Mouse (Mus musculus) erythroblast, embryonic 14.5 days (primary cell): ENCODE results near the gene Tenm4. TPM values are rescaled to one million over a fixed set of nuclear protein-coding genes. Genes with fewer than 3 reads are reported as not detected.

Source experiments
- H3K27me3 ChIP-seq: 2 replicates; pipeline ENCODE4 v1.6.1; 2012; ENCODE audit warnings: inconsistent platforms; ENCODE audit not compliant: control insufficient read depth
- H3K36me3 ChIP-seq: 2 replicates; pipeline ENCODE4 v1.6.1; 2012; ENCODE audit warnings: mild to moderate bottlenecking, inconsistent platforms; ENCODE audit not compliant: control insufficient read depth
- H3K4me1 ChIP-seq: 2 replicates; pipeline ENCODE4 v1.6.1; 2012; ENCODE audit warnings: inconsistent platforms; ENCODE audit not compliant: control insufficient read depth
- H3K4me3 ChIP-seq: replicated peaks from 2 replicates; pipeline ENCODE3; 2012; ENCODE audit warnings: moderate library complexity, mild to moderate bottlenecking, inconsistent platforms
- H3K9me3 ChIP-seq: 2 replicates; pipeline ENCODE4 v1.6.1; 2012; ENCODE audit warnings: low read length, inconsistent platforms, mixed read lengths; ENCODE audit not compliant: control insufficient read depth
- GATA1 ChIP-seq: IDR thresholded peaks from 2 replicates; pipeline ENCODE4 v1.6.1; 2012; ENCODE audit warnings: low read length, inconsistent platforms, mixed read lengths
- TAL1 ChIP-seq: IDR thresholded peaks from 3 replicates; pipeline ENCODE4 v1.6.1; 2012; ENCODE audit warnings: low read length, inconsistent platforms, mixed read lengths
- polyA plus RNA-seq: library from polyadenylated mRNA; stranded (reverse); fragments of >175 nt; gene quantifications from 2 replicates; pipeline ENCODE4 v1.2.3, GENCODE M21; 2012

Tenm4 gene
- polyA plus RNA-seq, 1 experiment: not detected

DNA sequence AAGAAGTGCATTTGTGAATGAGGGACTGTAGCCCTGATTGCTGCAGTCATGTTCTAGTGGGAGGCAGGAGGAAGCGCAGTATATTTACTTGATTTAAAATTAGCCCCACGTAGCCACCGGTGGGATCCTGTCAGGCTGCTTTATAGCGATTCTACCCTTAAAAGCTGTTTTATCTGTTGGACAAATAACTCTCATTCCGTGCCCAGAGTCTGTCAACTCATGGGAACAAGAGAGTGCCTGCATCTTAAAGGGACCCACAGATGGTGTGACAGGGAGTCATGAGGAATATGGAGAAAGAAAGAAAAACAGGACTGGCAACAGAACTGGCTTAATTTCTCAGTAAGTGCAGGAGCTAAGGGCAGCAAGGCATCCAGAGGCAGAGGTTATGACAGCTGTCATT is 549.4 kb downstream of the Tenm4 start:
- TF ChIP-seq TAL1 (no peak), GATA1 (no peak)
- Histone ChIP-seq H3K4me3 (no peak overlapping the region), H3K36me3 (no peaks in the 10 kb centered on the region), H3K9me3 (no peaks in the 10 kb centered on the region), H3K27me3 (no peaks in the 10 kb centered on the region), H3K4me1 (no peaks in the 10 kb centered on the region)

DNA sequence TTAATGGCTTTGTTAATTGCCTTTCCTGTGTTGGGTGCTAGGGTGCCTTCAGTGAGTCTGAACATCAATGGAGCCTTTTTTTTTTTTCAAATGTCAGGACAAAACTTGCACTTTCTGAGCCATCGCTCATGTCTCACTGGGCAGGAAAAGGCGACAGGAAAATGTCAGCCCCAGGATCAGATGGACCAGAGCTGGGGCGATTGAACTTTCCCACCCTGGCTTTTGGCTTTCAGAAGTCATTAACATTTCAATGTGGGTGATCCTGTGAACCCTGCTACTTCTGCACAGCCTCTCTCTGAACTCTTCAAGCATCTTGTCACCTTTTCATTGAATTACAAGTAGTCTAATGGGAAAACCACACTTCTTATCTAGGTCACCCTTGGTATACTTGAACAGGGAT is 551.8 kb downstream of the Tenm4 start:
- TF ChIP-seq GATA1 (no peak), TAL1 (no peak)
- H3K4me3 ChIP-seq: no peak overlapping the region

DNA sequence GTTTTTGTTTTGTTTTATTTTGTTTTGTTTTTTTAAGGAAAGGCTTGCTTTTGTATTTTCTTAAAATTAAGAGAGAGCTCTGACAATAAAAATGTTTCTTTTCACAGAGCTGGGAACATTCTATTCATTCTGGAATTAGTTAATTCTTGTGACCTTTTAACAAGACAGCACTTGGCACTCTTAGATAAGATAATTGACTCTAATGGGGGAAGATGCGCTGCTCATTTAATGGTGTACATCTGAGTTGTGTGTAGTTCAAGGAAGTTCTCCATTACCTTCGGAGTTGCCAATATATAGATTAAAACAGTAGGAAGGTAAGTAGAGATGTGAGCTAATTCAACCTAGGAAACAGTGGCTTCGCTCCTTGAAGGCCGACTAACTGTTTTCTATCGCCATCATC is 554.6 kb downstream of the Tenm4 start:
- no peaks in the 10 kb centered on the region for H3K4me1 ChIP-seq
- TF ChIP-seq GATA1 (no peak), TAL1 (no peak)
- no peak overlapping the region for H3K4me3 ChIP-seq

More for the DNA sequence above, 551.8 kb downstream of the Tenm4 start:
- H3K27me3 ChIP-seq: no peaks in the 10 kb centered on the region
- H3K9me3 ChIP-seq: no peaks in the 10 kb centered on the region
- H3K4me1 ChIP-seq: no peaks in the 10 kb centered on the region
- H3K36me3 ChIP-seq: no peaks in the 10 kb centered on the region

DNA sequence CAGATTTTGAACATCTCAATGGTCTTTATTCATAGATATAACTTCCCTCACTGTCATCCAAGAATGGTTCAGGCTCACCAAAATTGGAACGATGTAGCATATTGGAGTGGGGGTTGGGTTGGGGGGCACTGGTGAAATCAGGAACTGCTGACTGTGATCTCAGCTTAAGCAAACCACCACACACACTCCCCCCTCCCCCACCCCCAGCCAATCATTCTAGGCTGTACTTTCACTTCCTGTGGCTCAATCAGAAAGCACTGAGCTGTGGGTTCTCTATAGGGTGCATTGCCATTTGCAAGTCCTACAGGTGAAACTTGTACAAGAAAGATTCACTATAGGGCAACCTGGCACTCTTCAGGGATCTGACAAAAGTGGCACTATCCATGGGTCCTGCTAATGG is 559.3 kb downstream of the Tenm4 start:
- TF ChIP-seq TAL1 (no peak), GATA1 (no peak)
- Histone ChIP-seq H3K36me3 (no peaks in the 10 kb centered on the region), H3K4me1 (no peaks in the 10 kb centered on the region), H3K27me3 (no peaks in the 10 kb centered on the region), H3K9me3 (no peaks in the 10 kb centered on the region), H3K4me3 (no peak overlapping the region)

More for the DNA sequence above, 554.6 kb downstream of the Tenm4 start:
- Histone ChIP-seq H3K27me3 (no peaks in the 10 kb centered on the region), H3K9me3 (no peaks in the 10 kb centered on the region), H3K36me3 (no peaks in the 10 kb centered on the region)

DNA sequence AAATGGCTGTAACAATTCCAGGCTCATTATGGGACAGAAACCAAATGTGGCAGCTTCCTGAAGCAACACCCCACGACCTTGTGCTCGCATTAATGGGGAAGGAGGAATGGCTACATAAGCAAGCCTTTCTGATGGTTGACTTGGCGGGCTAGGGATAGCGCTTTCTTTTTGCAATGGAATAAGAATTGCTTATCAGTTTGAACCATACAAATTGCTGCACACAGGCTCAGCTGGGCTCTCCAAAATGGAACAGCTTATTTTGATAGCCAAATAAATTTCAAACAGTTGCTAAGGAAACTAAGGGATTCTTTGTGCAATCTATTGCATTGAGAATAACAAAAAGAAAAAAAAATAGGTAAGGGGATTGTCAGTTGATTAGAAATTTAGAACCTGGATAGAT is 560.9 kb downstream of the Tenm4 start:
- H3K27me3 ChIP-seq: no peaks in the 10 kb centered on the region

DNA sequence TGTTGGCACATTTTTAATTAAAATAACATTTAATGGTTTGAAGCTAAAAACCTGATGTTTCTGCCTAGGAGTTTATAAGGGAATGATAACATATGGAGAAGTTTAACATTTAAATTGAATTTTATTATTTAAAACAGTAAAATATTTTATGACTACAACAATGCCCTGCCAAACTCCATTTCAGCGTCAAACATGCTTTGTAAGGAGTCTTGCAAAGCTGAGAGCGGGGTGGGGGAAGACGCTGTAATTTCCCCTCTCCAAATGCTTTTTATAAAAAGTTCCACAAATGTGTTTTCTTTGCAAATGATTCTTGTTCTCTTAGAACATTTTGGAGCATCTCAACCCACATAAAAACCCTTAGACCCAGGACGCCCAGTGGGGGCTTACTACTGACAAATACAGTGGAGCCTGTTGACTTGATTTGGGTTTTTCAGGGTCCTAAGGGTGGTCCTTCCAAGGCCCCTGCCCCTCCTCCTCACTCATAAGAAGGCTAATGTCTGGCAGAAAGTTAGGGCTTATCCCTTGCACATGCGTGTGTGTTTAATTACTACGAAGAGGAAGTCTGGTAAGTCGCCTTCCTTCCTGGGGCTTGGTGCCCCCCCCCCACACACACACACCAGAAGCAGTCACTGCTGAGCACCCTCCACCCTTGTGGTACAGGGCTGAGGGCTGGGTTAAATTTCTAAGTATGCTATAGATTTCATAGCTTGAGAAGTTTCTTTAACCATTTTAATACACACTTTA is 563.4 kb downstream of the Tenm4 start:
- no peaks in the 10 kb centered on the region for H3K36me3 ChIP-seq

More for the DNA sequence above, 560.9 kb downstream of the Tenm4 start:
- no peaks in the 10 kb centered on the region for H3K4me1 ChIP-seq
- H3K36me3 ChIP-seq: no peaks in the 10 kb centered on the region
- no peak overlapping the region for H3K4me3 ChIP-seq
- TF ChIP-seq TAL1 (no peak), GATA1 (no peak)
- H3K9me3 ChIP-seq: no peaks in the 10 kb centered on the region

DNA sequence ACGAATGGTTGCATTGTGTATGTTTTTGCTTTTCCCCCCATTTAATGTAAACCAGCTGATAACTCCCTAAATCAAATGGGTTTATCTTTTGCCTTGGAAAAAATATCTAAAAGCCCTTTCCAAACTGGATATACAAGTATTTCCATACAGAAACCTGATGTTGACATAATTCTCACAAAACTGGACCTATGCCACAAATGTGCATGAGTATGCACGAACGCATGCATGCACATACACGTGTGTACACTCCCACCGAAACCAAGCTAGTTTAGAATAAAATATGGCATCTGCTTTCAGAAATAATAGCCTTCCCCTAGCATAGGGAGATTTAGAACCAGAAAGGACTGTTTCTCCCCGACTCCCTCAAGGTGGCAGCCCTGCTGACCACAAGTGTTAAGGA is 569.6 kb downstream of the Tenm4 start:
- no peaks in the 10 kb centered on the region for H3K9me3 ChIP-seq
- no peak overlapping the region for H3K4me3 ChIP-seq
- TF ChIP-seq TAL1 (no peak), GATA1 (no peak)
- no peaks in the 10 kb centered on the region for H3K4me1 ChIP-seq
- H3K27me3 ChIP-seq: no peaks in the 10 kb centered on the region
- no peaks in the 10 kb centered on the region for H3K36me3 ChIP-seq

More for the DNA sequence above, 563.4 kb downstream of the Tenm4 start:
- Histone ChIP-seq H3K27me3 (no peaks in the 10 kb centered on the region), H3K4me1 (no peaks in the 10 kb centered on the region), H3K4me3 (no peak overlapping the region), H3K9me3 (no peaks in the 10 kb centered on the region)
- TF ChIP-seq GATA1 (no peak), TAL1 (no peak)

DNA sequence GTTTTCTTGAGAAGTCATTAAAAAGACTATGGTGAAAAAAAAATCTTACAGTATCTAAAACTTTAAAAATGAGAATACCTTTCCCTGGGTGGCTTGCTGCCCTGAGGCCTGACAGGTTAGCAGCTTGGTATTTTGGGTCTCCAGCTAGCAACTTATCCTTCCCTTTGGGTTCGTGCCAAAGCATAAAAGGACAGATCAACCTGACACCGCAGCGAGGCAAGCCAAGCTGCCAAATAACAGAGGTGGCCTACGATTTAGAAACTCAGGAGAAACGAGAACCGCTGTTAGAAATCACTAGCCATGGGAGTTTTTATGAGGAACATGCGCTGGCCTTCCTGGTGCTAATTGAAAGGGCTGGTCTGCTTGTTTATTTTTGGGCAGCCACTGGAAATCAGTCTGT is 571.2 kb downstream of the Tenm4 start:
- H3K27me3 ChIP-seq: no peaks in the 10 kb centered on the region
- no peaks in the 10 kb centered on the region for H3K9me3 ChIP-seq
- H3K36me3 ChIP-seq: no peaks in the 10 kb centered on the region
- no peak overlapping the region for H3K4me3 ChIP-seq
- no peak for TF ChIP-seq GATA1
- H3K4me1 ChIP-seq: no peaks in the 10 kb centered on the region

DNA sequence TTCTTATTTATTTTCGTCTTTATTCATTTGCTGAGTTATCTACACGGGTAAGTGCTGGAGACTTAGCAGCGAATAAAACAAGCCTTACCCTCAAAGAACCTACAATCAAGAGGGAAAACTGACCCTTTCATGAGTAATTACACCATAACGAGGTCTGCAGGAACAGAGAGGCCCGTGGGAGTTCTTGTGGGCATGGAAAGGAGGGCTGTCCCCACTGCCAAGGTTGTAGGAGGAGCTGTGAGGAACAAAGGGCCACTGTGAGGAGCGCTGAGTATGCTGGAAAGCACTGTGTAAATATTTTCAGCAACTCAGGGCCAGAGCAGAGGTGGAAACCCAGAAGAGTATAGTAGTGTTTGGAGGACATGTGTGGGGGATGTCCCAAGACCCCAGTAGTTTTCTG is 574.9 kb downstream of the Tenm4 start:
- Histone ChIP-seq H3K4me3 (no peak overlapping the region), H3K36me3 (no peaks in the 10 kb centered on the region), H3K27me3 (no peaks in the 10 kb centered on the region), H3K9me3 (no peaks in the 10 kb centered on the region), H3K4me1 (no peaks in the 10 kb centered on the region)
- TF ChIP-seq GATA1 (no peak), TAL1 (no peak)

DNA sequence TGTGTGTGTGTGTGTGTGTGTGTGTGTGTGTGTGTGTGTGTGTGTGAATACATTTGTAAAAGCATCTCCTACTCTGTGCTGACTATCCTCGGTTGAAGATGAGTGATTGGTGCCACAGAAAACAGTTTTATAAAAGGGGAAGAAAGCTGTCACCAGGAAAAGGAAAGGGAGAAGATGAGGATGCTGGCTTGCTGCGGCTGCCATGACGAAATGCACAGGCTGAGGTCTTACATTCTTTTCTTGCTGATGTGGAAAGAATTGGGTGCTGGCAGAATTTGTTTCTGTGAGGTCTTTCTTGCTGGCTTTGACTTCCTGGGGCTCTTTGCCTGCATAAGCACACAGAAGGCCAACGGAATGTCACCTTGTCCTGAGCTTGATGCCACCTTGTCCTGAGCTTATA is 575.7 kb downstream of the Tenm4 start:
- TF ChIP-seq GATA1 (no peak), TAL1 (no peak)
- no peak overlapping the region for H3K4me3 ChIP-seq
- H3K27me3 ChIP-seq: no peaks in the 10 kb centered on the region
- H3K4me1 ChIP-seq: no peaks in the 10 kb centered on the region
- H3K36me3 ChIP-seq: no peaks in the 10 kb centered on the region
- H3K9me3 ChIP-seq: no peaks in the 10 kb centered on the region
